Mouse (Mus musculus) kidney, embryonic 15.5 days (tissue): Measurements from ENCODE around the gene Speer4e. TPM values are rescaled to one million over a fixed set of nuclear protein-coding genes. Genes with fewer than 3 reads are reported as not detected.
"Not testable (repeated sequence)": the region's sequence is repeated elsewhere in the genome, so short reads cannot be mapped to it uniquely, and the experiment has no call there.

Source experiments
- ATAC-seq: fragments of 200-750 bp; cut with Nextera tagmentation; replicated peaks from 2 replicates; pipeline ENCODE4 v1.8.0; 2017; ENCODE audit warnings: moderate TSS enrichment; ENCODE audit not compliant: low FRiP score
- H3K27ac ChIP-seq: fragments of 300-500 bp; sonication (generic); 2 replicates; pipeline ENCODE4 v1.5.1; 2015; ENCODE audit warnings: mild to moderate bottlenecking, inconsistent platforms
- H3K27me3 ChIP-seq: fragments of 300-500 bp; sonication (generic); 2 replicates; pipeline ENCODE4 v1.6.1; 2015; ENCODE audit warnings: inconsistent platforms
- H3K36me3 ChIP-seq: fragments of 300-500 bp; sonication (generic); 2 replicates; pipeline ENCODE4 v1.6.1; 2015; ENCODE audit warnings: inconsistent platforms
- H3K4me1 ChIP-seq: fragments of 300-500 bp; sonication (generic); 2 replicates; pipeline ENCODE4 v1.6.1; 2015; ENCODE audit warnings: inconsistent platforms
- H3K4me2 ChIP-seq: fragments of 300-500 bp; sonication (generic); 2 replicates; pipeline ENCODE4 v1.6.1; 2015; ENCODE audit warnings: moderate library complexity, mild to moderate bottlenecking, inconsistent platforms
- H3K4me3 ChIP-seq: fragments of 300-500 bp; sonication (generic); replicated peaks from 2 replicates; pipeline ENCODE4 v1.5.1; 2015; ENCODE audit warnings: mild to moderate bottlenecking, inconsistent platforms
- H3K9ac ChIP-seq: fragments of 300-500 bp; sonication (generic); 2 replicates; pipeline ENCODE4 v1.6.1; 2015; ENCODE audit warnings: mild to moderate bottlenecking, inconsistent platforms
- H3K9me3 ChIP-seq: fragments of 300-500 bp; sonication (generic); replicated peaks from 2 replicates; pipeline ENCODE4 v1.6.1; 2016; ENCODE audit warnings: inconsistent platforms
- WGBS: fragments of 180-500 bp; shearing (Covaris S2); methylation state at CpG from one replicate; pipeline ENCODE4 v1.1.7; 2015; ENCODE audit warnings: mixed read lengths; 5-methylcytosine and 5-hydroxymethylcytosine counted together
- polyA plus RNA-seq: library from polyadenylated mRNA; unstranded; fragments of >200 nt; fragmentation: Nextera tagmentation; extraction: Ambion mirVana; gene quantifications from 2 replicates; pipeline ENCODE4 v1.2.1, GENCODE M21; 2015

The Speer4e gene
- not detected in 2 replicates for polyA plus RNA-seq

- H3K4me3 ChIP-seq, H3K9me3 ChIP-seq, H3K36me3 ChIP-seq, ATAC-seq, H3K4me2 ChIP-seq, H3K27me3 ChIP-seq, H3K27ac ChIP-seq, H3K4me1 ChIP-seq, H3K9ac ChIP-seq: not testable (repeated sequence)
- WGBS = 40% methylated on average over 1 of the region's 1 CpGs
Measured at GRCm38 (mm10) chr5:14938329-14938728, at the start of gene Speer4e. Speer4e (minus strand) TSS chr5:14938429.

- H3K4me2 ChIP-seq, H3K27ac ChIP-seq, H3K4me1 ChIP-seq, H3K27me3 ChIP-seq, H3K4me3 ChIP-seq, H3K9ac ChIP-seq, H3K36me3 ChIP-seq: not testable (repeated sequence)
- ATAC-seq = peak; percentile 70; the same call in 1 of the 2 replicates
- H3K9me3 ChIP-seq = peaks cover 16% of the 10 kb centered on the region; the same call in 1 of the 2 replicates
- 39% methylated on average over 6 of the region's 6 CpGs for WGBS
Measured at GRCm38 (mm10) chr5:14986649-14987387, 48.6 kb upstream of the Speer4e start.

- not testable (repeated sequence) for ATAC-seq, H3K4me1 ChIP-seq, H3K9ac ChIP-seq, H3K4me2 ChIP-seq, H3K27me3 ChIP-seq, H3K36me3 ChIP-seq, H3K4me3 ChIP-seq, H3K27ac ChIP-seq
- H3K9me3 ChIP-seq = peaks cover 18% of the 10 kb centered on the region
- 30% methylated on average over 1 of the region's 1 CpGs for WGBS
Measured at GRCm38 (mm10) chr5:14978835-14979234, 40.6 kb upstream of the Speer4e start, which contains the start of gene Gm10354. Gm10354 (minus strand) TSS chr5:14978935.

GRCm38 (mm10) chr5:14977368-14977767, 39.1 kb upstream of the Speer4e start:
- ATAC-seq, H3K9ac ChIP-seq, H3K36me3 ChIP-seq, H3K4me2 ChIP-seq, H3K27me3 ChIP-seq, H3K27ac ChIP-seq, H3K4me1 ChIP-seq, H3K4me3 ChIP-seq: not testable (repeated sequence)
- WGBS = 79% methylated on average over 4 of the region's 4 CpGs
- peaks cover 24% of the 10 kb centered on the region for H3K9me3 ChIP-seq

GRCm38 (mm10) chr5:14975294-14975693, 37.1 kb upstream of the Speer4e start:
- peaks cover 34% of the 10 kb centered on the region for H3K9me3 ChIP-seq
- WGBS = 67% methylated on average over 3 of the region's 4 CpGs
- not testable (repeated sequence) for H3K36me3 ChIP-seq, H3K27me3 ChIP-seq, ATAC-seq, H3K4me1 ChIP-seq, H3K27ac ChIP-seq, H3K4me3 ChIP-seq, H3K4me2 ChIP-seq, H3K9ac ChIP-seq

- H3K27me3 ChIP-seq, ATAC-seq, H3K4me2 ChIP-seq, H3K4me1 ChIP-seq, H3K9ac ChIP-seq, H3K36me3 ChIP-seq, H3K27ac ChIP-seq, H3K4me3 ChIP-seq: not testable (repeated sequence)
- H3K9me3 ChIP-seq = peaks cover 28% of the 10 kb centered on the region
- WGBS = 76% methylated on average over 3 of the region's 3 CpGs
Measured at GRCm38 (mm10) chr5:14972841-14973240, 34.6 kb upstream of the Speer4e start.

GRCm38 (mm10) chr5:14963821-14964220, 25.6 kb upstream of the Speer4e start:
- H3K27me3 ChIP-seq, ATAC-seq: not testable (repeated sequence)
- 80% methylated on average over 13 of the region's 13 CpGs for WGBS

GRCm38 (mm10) chr5:14961502-14961901, 23.3 kb upstream of the Speer4e start:
- not testable (repeated sequence) for H3K4me2 ChIP-seq, H3K36me3 ChIP-seq, H3K4me1 ChIP-seq, H3K9ac ChIP-seq, H3K4me3 ChIP-seq, H3K27ac ChIP-seq, H3K27me3 ChIP-seq
- H3K9me3 ChIP-seq = peaks cover 26% of the 10 kb centered on the region
- WGBS = 81% methylated on average over 4 of the region's 4 CpGs
- ATAC-seq = peak; percentile 56; the same call in 1 of the 2 replicates

More at GRCm38 (mm10) chr5:14963821-14964220, 25.6 kb upstream of the Speer4e start:
- H3K4me3 ChIP-seq, H3K4me1 ChIP-seq, H3K36me3 ChIP-seq, H3K4me2 ChIP-seq, H3K9ac ChIP-seq, H3K27ac ChIP-seq: not testable (repeated sequence)
- H3K9me3 ChIP-seq = peaks cover 22% of the 10 kb centered on the region

GRCm38 (mm10) chr5:14955928-14956706, 17.9 kb upstream of the Speer4e start:
- ATAC-seq = 0 out of 2 replicates have a peak, but pooled peaks have one; percentile 9
- H3K27me3 ChIP-seq, H3K27ac ChIP-seq, H3K4me2 ChIP-seq, H3K4me3 ChIP-seq, H3K9ac ChIP-seq, H3K4me1 ChIP-seq, H3K36me3 ChIP-seq: not testable (repeated sequence)
- peaks cover 25% of the 10 kb centered on the region for H3K9me3 ChIP-seq
- 96% methylated on average over 1 of the region's 1 CpGs for WGBS

- ATAC-seq, H3K4me3 ChIP-seq, H3K27me3 ChIP-seq, H3K36me3 ChIP-seq, H3K9ac ChIP-seq, H3K4me1 ChIP-seq, H3K27ac ChIP-seq, H3K4me2 ChIP-seq: not testable (repeated sequence)
- peaks cover 26% of the 10 kb centered on the region for H3K9me3 ChIP-seq
Measured at GRCm38 (mm10) chr5:14953587-14953986, 15.4 kb upstream of the Speer4e start.

GRCm38 (mm10) chr5:14952749-14953148, 14.5 kb upstream of the Speer4e start:
- ATAC-seq, H3K27ac ChIP-seq, H3K4me2 ChIP-seq, H3K4me3 ChIP-seq, H3K4me1 ChIP-seq, H3K9ac ChIP-seq, H3K36me3 ChIP-seq, H3K27me3 ChIP-seq: not testable (repeated sequence)
- 71% methylated on average over 3 of the region's 3 CpGs for WGBS
- peaks cover 25% of the 10 kb centered on the region for H3K9me3 ChIP-seq

GRCm38 (mm10) chr5:14951822-14952221, 13.6 kb upstream of the Speer4e start:
- not testable (repeated sequence) for H3K36me3 ChIP-seq, H3K4me2 ChIP-seq, H3K4me1 ChIP-seq, H3K9ac ChIP-seq, H3K27ac ChIP-seq, H3K4me3 ChIP-seq, H3K27me3 ChIP-seq
- 69% methylated on average over 7 of the region's 7 CpGs for WGBS
- peak; percentile 64 for ATAC-seq
- peaks cover 24% of the 10 kb centered on the region for H3K9me3 ChIP-seq
